Comparison of ENCODE assay signal across 10 mouse cellular contexts in the genomic region with DNA sequence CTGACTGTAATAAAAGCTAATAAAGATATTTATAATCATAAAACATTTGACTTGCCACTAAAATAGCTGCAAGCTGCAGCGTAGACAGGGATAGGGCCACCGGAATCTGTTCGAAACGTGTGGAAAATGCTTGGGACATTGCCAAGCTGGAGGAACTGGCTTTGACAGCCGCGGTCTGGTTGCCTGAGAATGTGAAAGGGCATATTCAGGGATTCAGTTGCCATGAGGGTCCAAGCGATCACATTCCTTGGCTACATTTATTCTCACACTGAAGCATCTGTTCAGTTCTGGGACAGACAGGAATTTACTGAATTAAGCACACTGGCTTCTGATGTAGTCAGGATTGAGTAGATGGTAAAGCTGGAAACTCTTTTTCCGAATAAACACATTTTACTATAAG. TPM values are rescaled to one million over a fixed set of nuclear protein-coding genes. Genes with fewer than 3 reads are reported as not detected.
DNase-seq lines count a peak whose midpoint lies in the region; ATAC-seq and TF ChIP-seq lines count a peak whose summit lies in the region.
"Had no signal": no experiment of that assay in that cellular context is flagged by ENCODE, and none has a peak within 500 bp of the region (broad histone marks: within the 10 kb centered on the region; RNA-seq: fewer than 3 reads in every experiment).

No protein-coding gene starts in this region.

- TF ChIP-seq CTCF in forebrain, postnatal 0 days (IDR thresholded peaks at IDR 0.05; ENCODE audit: low read depth), result no peak
- no peak for TF ChIP-seq CTCF in kidney, adult 2 months (conservative IDR thresholded peaks at IDR 0.05; ENCODE audit: insufficient read depth, insufficient read length, low read depth, low read length)

- H3K4me1 ChIP-seq in forebrain, postnatal 0 days (ENCODE audit: insufficient read depth), result no peaks in the 10 kb centered on the region
- H3K4me1 ChIP-seq in forebrain, embryonic 16.5 days (replicated peaks; ENCODE audit: control insufficient read depth, insufficient read depth, low read length), result 0 out of 2 replicates have a peak, but pooled peaks cover 3% of the 10 kb centered on the region
- no peaks in the 10 kb centered on the region for H3K4me1 ChIP-seq in kidney, adult 2 months (ENCODE audit: control insufficient read depth, insufficient read depth, low read length)
- no peaks in the 10 kb centered on the region for H3K4me1 ChIP-seq in kidney, embryonic 15.5 days
- no peaks in the 10 kb centered on the region for H3K4me1 ChIP-seq in hindbrain, embryonic 14.5 days (replicated peaks; ENCODE audit: control insufficient read depth, insufficient read depth, low read length)
- H3K4me1 ChIP-seq: megakaryocyte, embryonic 14.5 days had no signal

- H3K9ac ChIP-seq in forebrain, postnatal 0 days, result no peak overlapping the region
- no peak overlapping the region for H3K9ac ChIP-seq in forebrain, embryonic 16.5 days (replicated peaks; ENCODE audit: low read depth, low read length)
- no peak overlapping the region for H3K9ac ChIP-seq in kidney, embryonic 15.5 days
- no peak overlapping the region for H3K9ac ChIP-seq in hindbrain, embryonic 14.5 days

- H3K9me3 ChIP-seq in forebrain, postnatal 0 days (ENCODE audit: low read length), result no peaks in the 10 kb centered on the region
- H3K9me3 ChIP-seq in forebrain, embryonic 16.5 days (ENCODE audit: control insufficient read depth, low read length), result no peaks in the 10 kb centered on the region
- H3K9me3 ChIP-seq in kidney, embryonic 15.5 days (replicated peaks), result no peaks in the 10 kb centered on the region
- no peaks in the 10 kb centered on the region for H3K9me3 ChIP-seq in hindbrain, embryonic 14.5 days (ENCODE audit: control insufficient read depth, low read length)
- H3K9me3 ChIP-seq: megakaryocyte, embryonic 14.5 days had no signal

- H3K36me3 ChIP-seq in forebrain, postnatal 0 days (ENCODE audit: insufficient read depth), result no peaks in the 10 kb centered on the region
- no peaks in the 10 kb centered on the region for H3K36me3 ChIP-seq in forebrain, embryonic 16.5 days (ENCODE audit: control insufficient read depth, insufficient read depth)
- H3K36me3 ChIP-seq in kidney, adult 2 months (ENCODE audit: control insufficient read depth, insufficient read depth, low read length), result no peaks in the 10 kb centered on the region
- no peaks in the 10 kb centered on the region for H3K36me3 ChIP-seq in kidney, embryonic 15.5 days
- H3K36me3 ChIP-seq in hindbrain, embryonic 14.5 days (replicated peaks; ENCODE audit: control insufficient read depth, insufficient read depth), result no peaks in the 10 kb centered on the region

- no peak overlapping the region for H3K4me2 ChIP-seq in forebrain, postnatal 0 days (ENCODE audit: low read depth)
- H3K4me2 ChIP-seq in forebrain, embryonic 16.5 days (ENCODE audit: low read length), result no peak overlapping the region
- H3K4me2 ChIP-seq in kidney, embryonic 15.5 days, result no peak overlapping the region
- H3K4me2 ChIP-seq in hindbrain, embryonic 14.5 days (replicated peaks), result no peak overlapping the region

- no peaks in the 10 kb centered on the region for H3K27me3 ChIP-seq in forebrain, postnatal 0 days (ENCODE audit: insufficient read depth, low read length)
- H3K27me3 ChIP-seq in forebrain, embryonic 16.5 days (replicated peaks; ENCODE audit: control insufficient read depth, insufficient read depth, low read length), result no peaks in the 10 kb centered on the region
- no peaks in the 10 kb centered on the region for H3K27me3 ChIP-seq in kidney, adult 2 months (replicated peaks; ENCODE audit: control insufficient read depth, insufficient read depth, low read length)
- H3K27me3 ChIP-seq in kidney, embryonic 15.5 days, result no peaks in the 10 kb centered on the region
- no peaks in the 10 kb centered on the region for H3K27me3 ChIP-seq in hindbrain, embryonic 14.5 days (ENCODE audit: control insufficient read depth, insufficient read depth, low read length)

- peak; percentile 78 for ATAC-seq in forebrain, postnatal 0 days
- no peak for ATAC-seq in forebrain, embryonic 16.5 days
- ATAC-seq in kidney, embryonic 15.5 days (replicated peaks; ENCODE audit: low FRiP score), result no peak
- no peak for ATAC-seq in inflammation-experienced regulatory T-cells, adult 6 months
- no peak for ATAC-seq in hindbrain, embryonic 14.5 days (ENCODE audit: low FRiP score)

- peak; percentile 65 for DNase-seq in forebrain, postnatal 0 days
- DNase-seq in kidney, adult 2 months, result peak; percentile 51
- peak; percentile 19 for DNase-seq in Muller cell, postnatal 12 days (ENCODE audit: inconsistent ontology term)
- DNase-seq in kidney, adult 8-10 months, result peak; percentile 8 to 28
- no peak for DNase-seq in hindbrain, embryonic 14.5 days (ENCODE audit: low spot score)
- DNase-seq: gastrocnemius, adult 2 months had no signal

- H3K4me3 ChIP-seq in forebrain, postnatal 0 days (ENCODE audit: low read depth, low read length), result no peak overlapping the region
- H3K4me3 ChIP-seq in forebrain, embryonic 16.5 days (replicated peaks; ENCODE audit: low read length), result no peak overlapping the region
- no peak overlapping the region for H3K4me3 ChIP-seq in kidney, adult 2 months (ENCODE audit: insufficient read depth, low read depth, low read length)
- H3K4me3 ChIP-seq in kidney, embryonic 15.5 days (replicated peaks), result no peak overlapping the region
- no peak overlapping the region for H3K4me3 ChIP-seq in hindbrain, embryonic 14.5 days (replicated peaks; ENCODE audit: low read length)
- H3K4me3 ChIP-seq: gastrocnemius, adult 2 months; megakaryocyte, embryonic 14.5 days had no signal

- no peak for TF ChIP-seq POLR2A in kidney, adult 2 months (IDR thresholded peaks at IDR 0.05; ENCODE audit: low read depth, low read length)

- H3K27ac ChIP-seq in forebrain, postnatal 0 days (ENCODE audit: low read depth, low read length), result no peak overlapping the region
- H3K27ac ChIP-seq in forebrain, embryonic 16.5 days (ENCODE audit: low read length), result no peak overlapping the region
- no peak overlapping the region for H3K27ac ChIP-seq in kidney, adult 2 months (ENCODE audit: insufficient read depth, low read depth, low read length)
- H3K27ac ChIP-seq in kidney, embryonic 15.5 days, result no peak overlapping the region
- no peak overlapping the region for H3K27ac ChIP-seq in hindbrain, embryonic 14.5 days
- H3K27ac ChIP-seq: gastrocnemius, adult 2 months had no signal

- WGBS in forebrain, postnatal 0 days, result 32% methylated on average over 8 of the region's 8 CpGs
- 40% methylated on average over 8 of the region's 8 CpGs for WGBS in forebrain, embryonic 16.5 days
- 45% methylated on average over 8 of the region's 8 CpGs for WGBS in kidney, adult 2 months
- WGBS in kidney, embryonic 15.5 days, result 59% methylated on average over 8 of the region's 8 CpGs
- 68% methylated on average over 8 of the region's 8 CpGs for WGBS in hindbrain, embryonic 14.5 days

RNA-seq across cellular contexts. Expression of a gene that starts 14.2 kb away (rescaled TPM):
- total RNA-seq in forebrain, postnatal 0 days (2014; rRNA removed), result 122 and 147 TPM in 2 replicates
- 110 and 111 TPM in 2 replicates for polyA plus RNA-seq in forebrain, postnatal 0 days (2015; fragmentation: Nextera tagmentation; extraction: Ambion mirVana)
- 125 and 128 TPM in 2 replicates for polyA plus RNA-seq in forebrain, embryonic 16.5 days (2015; fragmentation: Nextera tagmentation; extraction: Ambion mirVana)
- polyA plus RNA-seq in kidney, adult 2 months (2012; rRNA removed), result 116 and 163 TPM in 2 replicates
- 156 and 159 TPM in 2 replicates for polyA plus RNA-seq in kidney, embryonic 15.5 days (2015; fragmentation: Nextera tagmentation; extraction: Ambion mirVana)
- polyA plus RNA-seq in inflammation-experienced regulatory T-cells, adult 6 months (2017; shearing (Covaris generic)), result 100 to 1,000 TPM; 101 to 116 (median 108) TPM
- 153 and 159 TPM in 2 replicates for polyA plus RNA-seq in hindbrain, embryonic 14.5 days (2014; fragmentation: Nextera tagmentation; extraction: Ambion mirVana)

RNA-seq across cellular contexts. Expression of a gene that starts 14.2 kb away (rescaled TPM):
- total RNA-seq in forebrain, postnatal 0 days (2014; rRNA removed), result 769 and 814 TPM in 2 replicates
- 477 and 542 TPM in 2 replicates for polyA plus RNA-seq in forebrain, postnatal 0 days (2015; fragmentation: Nextera tagmentation; extraction: Ambion mirVana)
- 423 and 472 TPM in 2 replicates for polyA plus RNA-seq in forebrain, embryonic 16.5 days (2015; fragmentation: Nextera tagmentation; extraction: Ambion mirVana)
- polyA plus RNA-seq in kidney, adult 2 months (2012; rRNA removed), result 215 and 216 TPM in 2 replicates
- 542 and 580 TPM in 2 replicates for polyA plus RNA-seq in kidney, embryonic 15.5 days (2015; fragmentation: Nextera tagmentation; extraction: Ambion mirVana)
- 1,000 to 10,000 TPM in 2 of 3 experiments, 100 to 1,000 TPM in 1; 826 to 1,123 (median 1,047) TPM for polyA plus RNA-seq in inflammation-experienced regulatory T-cells, adult 6 months (2017; shearing (Covaris generic))
- polyA plus RNA-seq in hindbrain, embryonic 14.5 days (2014; fragmentation: Nextera tagmentation; extraction: Ambion mirVana), result 487 and 490 TPM in 2 replicates

RNA-seq across cellular contexts. Expression of a gene that starts 23.5 kb away (rescaled TPM):
- 0.62 and 0.95 TPM in 2 replicates for total RNA-seq in forebrain, postnatal 0 days (2014; rRNA removed)
- polyA plus RNA-seq in forebrain, postnatal 0 days (2015; fragmentation: Nextera tagmentation; extraction: Ambion mirVana), result 0.45 and 0.47 TPM in 2 replicates
- polyA plus RNA-seq in forebrain, embryonic 16.5 days (2015; fragmentation: Nextera tagmentation; extraction: Ambion mirVana), result 0.36 and 0.56 TPM in 2 replicates
- polyA plus RNA-seq in kidney, adult 2 months (2012; rRNA removed), result 0.05 and 0.06 TPM in 2 replicates
- polyA plus RNA-seq in kidney, embryonic 15.5 days (2015; fragmentation: Nextera tagmentation; extraction: Ambion mirVana), result 0.10 and 0.13 TPM in 2 replicates
- not detected for polyA plus RNA-seq in inflammation-experienced regulatory T-cells, adult 6 months (2017; shearing (Covaris generic))
- polyA plus RNA-seq in hindbrain, embryonic 14.5 days (2014; fragmentation: Nextera tagmentation; extraction: Ambion mirVana), result 0.35 and 0.63 TPM in 2 replicates
